Mouse (Mus musculus) testis, adult 2 months (tissue): ENCODE results near the gene Iyd. TPM values are rescaled to one million over a fixed set of nuclear protein-coding genes. Genes with fewer than 3 reads are reported as not detected.

Experiments used
- H3K27ac ChIP-seq: fragments of 200-500 bp; 2 replicates; pipeline ENCODE4 v1.5.1; 2012; ENCODE audit warnings: low read depth, low read length; ENCODE audit not compliant: control insufficient read depth, insufficient read depth
- H3K27me3 ChIP-seq: fragments of 200-500 bp; 2 replicates; pipeline ENCODE4 v1.6.1; 2012; ENCODE audit warnings: mild to moderate bottlenecking, low read length, moderate library complexity; ENCODE audit not compliant: control insufficient read depth, insufficient read depth
- H3K36me3 ChIP-seq: fragments of 200-500 bp; 2 replicates; pipeline ENCODE4 v1.6.1; 2012; ENCODE audit warnings: mild to moderate bottlenecking, low read length; ENCODE audit not compliant: control insufficient read depth, insufficient read depth
- H3K4me1 ChIP-seq: fragments of 200-500 bp; 2 replicates; pipeline ENCODE4 v1.6.1; 2012; ENCODE audit warnings: low read length; ENCODE audit not compliant: control insufficient read depth, insufficient read depth
- H3K4me3 ChIP-seq: fragments of 200-500 bp; 2 replicates; pipeline ENCODE4 v1.5.1; 2012; ENCODE audit warnings: low read depth, mild to moderate bottlenecking, low read length, moderate library complexity, mixed read lengths; ENCODE audit not compliant: control insufficient read depth
- CTCF ChIP-seq: fragments of 200-500 bp; IDR thresholded peaks from 2 replicates; pipeline ENCODE4 v1.5.1; 2012; ENCODE audit warnings: low read depth, mild to moderate bottlenecking, inconsistent platforms, low read length, moderate library complexity; ENCODE audit not compliant: control insufficient read depth, insufficient read depth, insufficient replicate concordance
- POLR2A ChIP-seq: fragments of 200-500 bp; IDR thresholded peaks from 2 replicates; pipeline ENCODE4 v1.6.1; 2012; ENCODE audit warnings: low read depth, mild to moderate bottlenecking, inconsistent platforms, low read length, moderate library complexity; ENCODE audit not compliant: control insufficient read depth
- polyA plus RNA-seq: library from polyadenylated mRNA; depleted of rRNA; stranded (reverse); fragments of >200 nt; gene quantifications from 2 replicates; pipeline ENCODE4 v1.2.3, GENCODE M21; 2012

Gene Iyd
- polyA plus RNA-seq, 1 experiment: not detected

DNA sequence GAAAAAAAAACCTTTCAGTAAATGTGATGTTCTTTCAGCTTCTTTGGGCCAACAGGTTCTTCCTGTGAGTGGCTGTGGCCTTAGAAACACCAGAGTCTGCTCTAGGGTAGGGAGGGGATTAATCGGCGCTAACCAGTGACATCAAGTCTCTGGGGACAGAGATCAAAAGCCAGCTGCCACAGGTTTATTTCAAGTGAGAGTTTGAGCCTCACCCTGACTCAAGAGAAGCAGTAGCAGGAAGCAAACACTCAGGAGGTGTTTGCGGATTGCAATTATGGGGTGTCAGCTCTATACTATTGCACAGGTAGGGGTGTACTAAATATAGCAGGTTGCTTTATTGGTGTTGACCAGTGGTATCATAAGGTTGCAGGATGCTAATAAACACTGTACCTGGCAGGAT is 29.6 kb upstream of the Iyd start:
- TF ChIP-seq POLR2A (no peak), CTCF (no peak)
- no peak overlapping the region for H3K4me3 ChIP-seq
- H3K36me3 ChIP-seq: no peaks in the 10 kb centered on the region
- H3K4me1 ChIP-seq: no peaks in the 10 kb centered on the region
- H3K27me3 ChIP-seq: no peaks in the 10 kb centered on the region
- no peak overlapping the region for H3K27ac ChIP-seq

DNA sequence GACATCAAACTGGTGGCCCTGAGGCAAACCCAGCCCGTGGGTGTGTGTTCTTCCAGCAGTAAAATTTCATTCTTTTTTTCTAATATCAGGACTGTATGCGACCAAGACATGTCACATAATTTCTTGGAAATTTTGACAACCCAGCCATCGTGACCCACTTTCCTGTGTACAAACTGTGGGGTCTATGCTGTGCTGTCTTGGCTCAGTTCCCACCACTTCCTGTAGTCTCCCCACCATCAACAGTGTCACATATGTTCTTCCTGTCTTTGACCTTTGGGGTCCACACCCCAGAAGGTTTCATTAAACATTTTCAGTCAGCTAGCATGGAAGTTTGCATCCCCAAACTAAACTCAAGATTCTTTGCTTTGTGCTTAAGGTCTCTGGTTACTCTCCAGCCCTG is 28.6 kb upstream of the Iyd start:
- no peaks in the 10 kb centered on the region for H3K27me3 ChIP-seq
- no peaks in the 10 kb centered on the region for H3K36me3 ChIP-seq
- TF ChIP-seq POLR2A: no peak
- no peak for TF ChIP-seq CTCF
- no peak overlapping the region for H3K4me3 ChIP-seq
- H3K4me1 ChIP-seq: no peaks in the 10 kb centered on the region
- H3K27ac ChIP-seq: no peak overlapping the region

DNA sequence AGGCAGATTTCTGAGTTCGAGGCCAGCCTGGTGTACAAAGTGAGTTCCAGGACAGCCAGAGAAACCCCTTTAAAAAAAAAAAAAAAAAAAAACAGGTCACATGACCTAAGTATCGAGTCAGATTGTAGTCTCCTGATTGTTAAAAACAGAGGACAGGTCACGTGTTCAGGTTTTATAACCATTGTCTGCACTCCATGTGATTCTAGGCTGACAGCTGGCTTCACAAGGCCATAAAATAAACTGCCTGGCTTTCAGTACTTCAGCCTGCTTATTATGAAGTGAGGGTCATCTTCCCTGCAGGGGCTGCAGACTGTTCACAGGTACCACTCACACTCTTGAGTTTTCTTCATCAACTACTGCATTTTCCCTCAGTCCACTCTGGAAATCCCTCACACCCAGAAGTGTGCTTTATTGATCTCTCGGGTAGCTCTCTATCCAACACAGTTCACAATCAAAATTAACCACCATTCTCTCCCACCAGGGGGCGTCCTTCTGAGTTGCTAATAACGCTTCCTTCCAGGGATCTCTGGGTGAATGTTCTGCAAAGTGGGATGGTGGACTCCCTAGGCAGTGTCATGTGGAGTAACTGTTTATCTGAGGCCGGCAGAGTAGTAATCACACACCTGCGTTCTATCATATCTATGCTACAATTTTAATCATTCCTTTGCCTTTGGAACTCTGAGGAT is 27.3 kb upstream of the Iyd start:
- no peaks in the 10 kb centered on the region for H3K36me3 ChIP-seq
- H3K27me3 ChIP-seq: no peaks in the 10 kb centered on the region
- H3K4me3 ChIP-seq: no peak overlapping the region
- TF ChIP-seq POLR2A (no peak), CTCF (no peak)
- H3K4me1 ChIP-seq: no peaks in the 10 kb centered on the region
- H3K27ac ChIP-seq: no peak overlapping the region

DNA sequence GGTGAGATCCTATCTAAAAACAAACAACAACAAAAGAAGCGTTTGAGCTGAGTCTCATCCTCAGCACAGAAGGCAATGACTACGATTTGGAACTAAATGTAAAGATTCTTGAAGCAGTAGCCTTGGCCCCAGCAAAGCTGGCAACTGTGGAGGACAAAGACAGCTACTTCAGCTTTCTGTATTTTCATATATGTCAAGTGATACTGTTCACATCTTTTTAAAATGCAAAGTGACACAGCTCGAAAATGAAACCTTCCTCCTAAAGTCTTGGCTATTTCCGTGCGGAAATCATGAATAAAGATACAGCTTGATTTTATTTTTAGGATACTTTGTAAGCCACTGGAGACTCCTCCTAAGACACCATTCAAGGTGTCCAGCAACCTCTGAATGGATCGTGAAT is 26.1 kb upstream of the Iyd start:
- Histone ChIP-seq H3K4me3 (no peak overlapping the region), H3K27me3 (no peaks in the 10 kb centered on the region), H3K4me1 (no peaks in the 10 kb centered on the region), H3K27ac (no peak overlapping the region), H3K36me3 (no peaks in the 10 kb centered on the region)
- TF ChIP-seq CTCF: no peak
- TF ChIP-seq POLR2A: no peak

DNA sequence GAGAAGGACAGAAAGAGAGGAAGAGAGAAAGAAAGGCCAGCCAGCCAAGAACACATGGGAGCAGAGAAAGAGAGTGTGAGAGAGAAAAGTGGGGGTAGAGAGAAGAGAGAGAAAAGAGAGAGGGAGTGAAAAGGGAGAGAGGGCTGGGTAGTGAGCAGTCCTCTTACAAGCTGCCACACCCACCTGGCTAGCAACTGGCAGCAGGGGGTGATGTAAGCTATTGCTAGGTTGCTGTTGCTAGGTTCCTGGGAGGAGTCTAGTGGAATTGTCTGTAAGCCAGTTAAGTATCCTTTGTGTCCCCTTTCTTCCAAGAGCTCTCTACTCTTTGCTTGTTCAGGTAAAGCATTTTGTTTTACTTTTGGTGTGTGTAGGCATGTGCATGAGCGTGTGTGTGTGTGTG is 25.4 kb upstream of the Iyd start:
- TF ChIP-seq POLR2A (no peak), CTCF (no peak)
- H3K4me3 ChIP-seq: no peak overlapping the region
- H3K27ac ChIP-seq: no peak overlapping the region
- no peaks in the 10 kb centered on the region for H3K36me3 ChIP-seq
- no peaks in the 10 kb centered on the region for H3K4me1 ChIP-seq
- H3K27me3 ChIP-seq: no peaks in the 10 kb centered on the region

DNA sequence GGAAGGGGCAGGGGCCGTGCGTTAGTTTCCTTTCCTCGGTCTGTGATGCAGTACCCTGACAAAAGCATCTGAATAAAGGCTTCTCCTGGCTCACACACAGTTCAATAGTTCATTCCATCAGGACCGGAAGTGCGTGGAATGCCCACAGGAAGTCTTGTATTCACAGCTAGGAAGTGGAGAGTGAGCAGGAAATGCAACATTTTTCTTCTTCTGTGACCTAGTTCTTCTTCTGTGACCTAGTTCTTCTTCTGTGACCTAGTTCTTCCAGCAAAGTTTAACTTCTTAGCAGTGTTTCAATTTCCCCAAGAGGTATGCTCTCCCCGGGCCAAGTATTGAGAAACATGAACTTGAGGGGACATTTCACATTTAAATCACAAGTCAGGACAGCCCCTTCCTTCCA is 23.6 kb upstream of the Iyd start:
- H3K27ac ChIP-seq: no peak overlapping the region
- TF ChIP-seq CTCF (no peak), POLR2A (no peak)

DNA sequence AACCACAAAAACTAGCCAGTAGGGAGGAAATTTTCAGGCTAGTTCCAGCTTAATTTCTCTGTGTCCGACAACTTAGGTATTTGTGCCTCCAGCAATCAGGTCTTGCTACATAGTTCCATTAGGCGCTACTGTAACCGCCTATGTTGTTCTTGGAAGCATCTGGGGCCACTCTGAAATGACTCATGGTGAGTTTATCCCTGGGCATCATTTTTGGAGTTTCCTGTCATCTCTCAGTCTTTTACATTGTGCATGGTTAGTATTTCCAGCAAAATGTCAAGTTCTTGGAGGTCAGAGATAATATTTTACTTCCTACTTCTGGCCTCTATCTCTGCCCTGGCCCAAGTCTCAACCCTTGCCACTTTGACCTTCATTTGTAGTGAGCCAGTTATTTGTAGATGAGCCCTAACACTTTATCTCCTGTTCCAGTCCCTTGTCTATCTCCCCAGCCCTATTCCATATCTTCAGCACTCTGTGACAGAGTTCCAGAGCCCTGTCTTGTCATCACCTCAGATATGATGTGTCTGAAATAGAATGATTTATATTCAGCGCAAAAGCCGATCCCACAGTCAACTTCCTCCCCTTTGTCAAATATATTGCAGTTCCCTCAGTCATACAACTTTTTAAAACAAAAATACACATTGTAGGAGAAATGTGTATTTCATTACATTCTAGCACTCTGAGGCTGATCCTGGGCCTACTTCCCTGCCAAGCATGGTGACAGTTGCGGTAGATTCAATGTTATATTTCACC is 16.8 kb upstream of the Iyd start:
- no peak for TF ChIP-seq CTCF
- no peak for TF ChIP-seq POLR2A
- no peak overlapping the region for H3K27ac ChIP-seq
- H3K27me3 ChIP-seq: no peaks in the 10 kb centered on the region
- H3K36me3 ChIP-seq: no peaks in the 10 kb centered on the region
- no peak overlapping the region for H3K4me3 ChIP-seq
- H3K4me1 ChIP-seq: no peaks in the 10 kb centered on the region; the same call in 1 of the 2 replicates

More for the DNA sequence above, 23.6 kb upstream of the Iyd start:
- Histone ChIP-seq H3K4me1 (no peaks in the 10 kb centered on the region), H3K27me3 (no peaks in the 10 kb centered on the region), H3K36me3 (no peaks in the 10 kb centered on the region), H3K4me3 (no peak overlapping the region)
